Mouse (Mus musculus) CD4-positive helper T cell, adult 2 months (primary cell): Measurements from ENCODE around the gene Fbxo48.
A peak's percentile ranks its signal among the peaks of the same experiment; 100 is the strongest.

Source experiments
- DNase-seq: peaks from one replicate; pipeline ENCODE4 v3.0.0-alpha.2; 2012; ENCODE audit warnings: low read depth, missing footprints, low spot score

Gene Fbxo48

GRCm38 (mm10) chr11:16972027-16972426 lies 20.9 kb downstream of the Fbxo48 start:
- DNase-seq: no peak

DNA sequence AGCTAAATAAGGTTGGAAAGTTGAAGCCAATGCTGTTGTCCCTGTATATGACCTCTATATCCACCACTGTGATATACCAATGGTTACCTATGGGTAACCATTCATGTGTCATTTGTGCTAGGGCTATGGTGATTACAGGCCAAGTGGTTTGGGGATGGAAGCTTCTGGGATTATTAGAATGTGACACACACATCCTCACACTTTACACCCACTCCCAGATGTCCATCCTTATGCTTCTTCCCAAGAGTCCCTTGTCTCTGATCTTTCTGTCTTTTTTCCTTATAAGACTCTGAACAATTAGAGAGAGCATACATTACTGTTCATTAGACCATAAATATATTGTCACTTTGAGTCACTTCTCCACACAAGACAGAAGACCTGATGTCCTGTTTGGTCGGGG lies 21.9 kb downstream of the Fbxo48 start:
- no peak for DNase-seq

DNA sequence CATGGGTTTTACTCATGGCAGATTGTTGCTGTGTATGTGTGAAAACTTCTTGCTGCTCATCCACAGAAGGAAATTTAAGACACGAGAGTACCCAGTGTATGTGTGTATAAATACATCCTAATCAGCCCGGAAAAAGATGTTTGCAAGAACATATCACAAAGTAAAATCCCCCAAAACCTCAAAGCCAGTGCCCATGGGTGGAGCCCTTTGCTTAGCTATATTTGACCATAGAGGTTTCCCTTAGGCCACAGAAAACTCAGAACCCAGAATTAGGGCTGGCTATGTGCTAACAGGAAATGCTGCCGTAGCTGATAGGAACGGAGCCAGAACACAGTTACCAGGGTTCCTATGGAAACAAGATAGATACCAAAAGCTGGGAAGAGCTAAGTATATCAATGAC lies 25.8 kb downstream of the Fbxo48 start:
- peak; percentile 30 for DNase-seq

- peak; percentile 47 for DNase-seq
Measured at GRCm38 (mm10) chr11:16977611-16978010, 26.4 kb downstream of the Fbxo48 start.

- no peak for DNase-seq
Measured at GRCm38 (mm10) chr11:16978161-16978707, 27.1 kb downstream of the Fbxo48 start.

- no peak for DNase-seq
Measured at GRCm38 (mm10) chr11:16986550-16987187, 35.5 kb downstream of the Fbxo48 start.

DNA sequence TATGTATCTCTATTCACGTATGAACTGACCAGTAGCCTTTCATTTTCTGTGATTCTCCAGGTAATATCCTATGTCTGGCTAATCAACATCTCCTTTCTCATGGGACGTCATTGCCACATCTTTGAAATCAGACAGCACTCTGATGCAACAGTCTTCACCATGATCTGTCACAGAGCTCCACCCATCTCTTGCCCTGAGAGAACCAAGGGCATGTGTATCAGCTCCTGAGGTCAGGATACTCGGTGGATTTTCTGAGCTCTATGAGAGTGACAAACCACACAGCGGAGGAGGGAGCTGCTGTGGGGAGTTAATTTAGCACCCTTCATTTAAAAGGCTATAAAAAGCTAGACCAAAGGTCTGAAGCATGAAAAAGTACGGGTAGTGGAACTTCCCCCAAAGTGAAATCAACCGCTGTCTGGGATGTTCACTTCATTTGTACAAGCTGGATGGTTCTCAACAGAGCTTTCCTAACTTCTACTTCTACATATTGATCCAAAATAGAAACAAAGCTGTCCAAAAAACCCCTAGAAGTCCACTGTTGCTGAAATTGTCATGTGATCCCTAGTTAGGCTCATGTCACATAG lies 36.7 kb downstream of the Fbxo48 start:
- no peak for DNase-seq

DNA sequence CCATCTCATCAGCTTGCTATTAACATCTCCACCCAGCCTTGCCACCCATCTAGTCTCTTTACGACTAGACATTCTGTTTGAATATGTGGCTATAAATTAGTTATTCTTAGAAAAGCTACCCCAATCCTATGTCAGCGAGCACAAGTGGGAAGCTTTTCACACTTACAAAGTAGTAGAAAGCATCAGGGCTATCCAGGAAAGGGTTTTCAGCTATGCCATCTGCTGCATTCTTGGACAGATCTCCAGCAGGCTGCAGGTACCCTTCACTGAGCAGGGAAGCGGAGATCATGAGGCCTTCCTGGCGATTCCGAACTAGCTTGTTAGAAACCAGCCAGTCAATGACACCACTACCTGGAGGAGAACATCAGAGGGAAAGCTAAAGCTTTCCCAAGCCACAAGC lies 38.7 kb downstream of the Fbxo48 start:
- DNase-seq: no peak

DNA sequence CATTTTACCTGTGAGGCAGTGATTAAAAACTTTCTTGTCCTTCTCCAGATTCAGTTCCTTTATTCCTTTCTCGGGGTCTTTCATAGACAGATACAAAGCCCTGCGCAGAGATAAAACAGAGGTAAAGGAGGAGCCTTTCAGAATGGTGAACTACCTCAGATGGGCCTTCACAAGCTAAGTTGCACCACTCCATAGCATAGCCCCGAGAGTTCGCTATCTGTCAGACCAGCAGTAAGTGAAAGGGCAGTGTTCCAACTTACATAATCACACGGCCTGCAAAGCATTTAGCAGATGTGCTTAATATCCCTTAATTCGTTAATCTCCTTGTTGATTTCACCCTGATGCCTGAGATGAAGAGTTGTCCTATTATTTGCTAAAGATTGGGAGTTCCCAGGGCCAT lies 41.7 kb downstream of the Fbxo48 start:
- DNase-seq: no peak

- DNase-seq: no peak
Measured at GRCm38 (mm10) chr11:16996818-16997217, 45.6 kb downstream of the Fbxo48 start.

DNA sequence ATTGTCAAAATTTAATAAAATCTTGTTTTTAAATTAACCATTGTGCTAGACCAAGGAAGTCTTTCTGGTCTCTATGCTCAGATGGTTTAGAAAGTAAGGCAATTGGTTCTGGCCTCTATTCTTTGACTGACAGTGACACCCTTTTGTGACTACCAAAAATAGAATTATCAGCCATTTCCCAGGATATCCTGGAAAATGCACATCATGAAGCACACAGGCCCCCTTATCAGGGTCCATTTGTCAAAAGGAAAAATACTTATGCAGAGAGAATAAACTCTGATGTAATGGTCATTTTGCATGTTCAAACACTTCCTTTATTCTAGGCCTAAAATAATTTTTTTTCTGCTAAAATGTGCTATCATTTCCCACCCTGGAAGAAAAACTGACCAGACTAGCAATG lies 46.3 kb downstream of the Fbxo48 start:
- DNase-seq: no peak

DNA sequence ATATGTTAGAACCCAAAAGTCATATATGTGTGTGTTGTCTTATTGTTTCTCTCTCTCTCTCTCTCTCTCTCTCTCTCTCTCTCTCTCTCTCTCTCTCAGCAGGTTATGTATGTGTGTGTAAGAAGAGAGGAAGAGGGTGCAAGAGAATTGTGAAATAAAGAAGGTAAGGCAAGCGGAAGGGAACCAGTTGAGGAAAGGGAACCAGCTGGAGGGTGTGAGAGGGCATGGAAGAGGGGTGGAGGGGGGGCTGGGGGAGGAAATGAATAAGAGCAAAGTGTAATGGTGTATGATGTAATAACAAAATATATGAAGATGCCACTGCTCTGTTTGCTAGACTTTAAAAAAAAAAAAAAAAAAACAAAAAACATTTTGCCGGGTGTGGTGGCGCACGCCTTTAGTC lies 48.2 kb downstream of the Fbxo48 start:
- DNase-seq: no peak

DNA sequence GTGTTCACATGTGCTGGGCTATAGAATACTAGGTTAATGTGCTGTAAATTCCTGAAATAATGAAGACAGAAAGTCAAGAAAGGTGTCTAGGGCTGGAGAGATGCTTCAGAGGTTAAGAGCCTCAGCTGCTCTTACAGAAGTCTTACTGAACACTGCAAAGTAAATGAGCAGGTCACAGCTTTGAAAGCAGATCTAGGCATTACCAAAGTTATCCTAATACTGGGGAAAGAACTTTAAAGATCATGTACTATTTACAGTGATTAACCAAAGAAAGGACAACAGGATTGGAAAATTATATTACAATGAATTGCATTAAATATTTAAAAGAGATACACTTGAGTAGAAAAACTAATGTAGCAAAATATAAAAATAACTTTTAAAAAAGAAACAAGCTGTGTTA lies 48.8 kb downstream of the Fbxo48 start:
- no peak for DNase-seq

GRCm38 (mm10) chr11:17000353-17001334 lies 49.5 kb downstream of the Fbxo48 start:
- no peak for DNase-seq

DNA sequence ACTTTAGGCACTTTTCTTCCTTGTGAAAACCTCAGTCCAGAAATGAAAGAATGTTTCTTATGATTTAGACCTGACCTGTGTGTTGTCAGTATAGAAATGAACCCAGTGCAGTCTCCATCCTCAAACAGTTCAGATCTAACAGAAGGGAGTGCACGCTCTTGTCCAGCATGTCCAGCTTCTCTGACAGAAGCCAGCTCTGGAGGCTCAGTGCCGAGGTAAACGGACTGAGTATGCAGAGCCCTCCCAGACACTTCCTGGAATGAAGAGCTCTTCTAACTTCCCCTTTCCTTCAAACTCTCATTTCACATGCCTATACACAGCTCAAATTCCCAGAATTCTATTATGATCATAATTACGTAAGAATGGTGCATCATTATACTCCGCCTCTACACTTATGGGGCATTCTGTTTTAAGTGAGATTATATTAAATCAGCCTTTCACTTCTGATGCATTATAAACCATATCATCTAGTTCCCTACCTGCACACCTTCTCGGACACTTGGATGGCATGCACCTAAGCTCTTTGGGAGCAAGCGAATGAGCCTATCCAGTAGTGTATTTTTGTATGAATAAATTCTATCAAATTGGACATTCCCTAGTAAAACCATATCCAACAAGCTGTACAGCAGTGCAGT lies 51.7 kb downstream of the Fbxo48 start:
- DNase-seq: no peak

DNA sequence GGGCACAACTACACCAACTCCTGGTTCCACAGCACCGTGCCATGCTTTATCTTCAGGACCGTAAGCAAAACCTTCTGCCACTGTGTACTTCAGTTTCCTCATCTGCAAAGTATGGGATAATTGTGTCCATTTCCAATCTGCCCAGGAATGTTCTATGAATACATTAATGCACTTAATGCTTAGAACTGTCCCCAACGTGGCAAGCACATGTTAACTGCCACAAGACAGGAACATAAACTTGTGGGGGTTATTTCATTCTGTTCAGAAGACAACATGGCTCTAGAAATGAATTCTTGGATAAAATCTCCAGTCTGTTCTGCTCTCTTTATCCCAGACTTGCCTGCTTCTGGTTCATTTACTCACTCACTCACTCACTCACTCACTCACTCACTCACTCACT lies 52.6 kb downstream of the Fbxo48 start:
- DNase-seq: no peak
